Mouse (Mus musculus) cerebellum, postnatal 36 days (tissue): ENCODE measurements around the gene Il13.
A peak's percentile ranks its signal among the peaks of the same experiment; 100 is the strongest.

Experiments used
- DNase-seq, 2 experiments: peaks; one replicate each; pipeline ENCODE4 v3.0.0; 2021 to 2022; ENCODE audit warnings: mixed read lengths in 2 of 2

Il13 gene

DNA sequence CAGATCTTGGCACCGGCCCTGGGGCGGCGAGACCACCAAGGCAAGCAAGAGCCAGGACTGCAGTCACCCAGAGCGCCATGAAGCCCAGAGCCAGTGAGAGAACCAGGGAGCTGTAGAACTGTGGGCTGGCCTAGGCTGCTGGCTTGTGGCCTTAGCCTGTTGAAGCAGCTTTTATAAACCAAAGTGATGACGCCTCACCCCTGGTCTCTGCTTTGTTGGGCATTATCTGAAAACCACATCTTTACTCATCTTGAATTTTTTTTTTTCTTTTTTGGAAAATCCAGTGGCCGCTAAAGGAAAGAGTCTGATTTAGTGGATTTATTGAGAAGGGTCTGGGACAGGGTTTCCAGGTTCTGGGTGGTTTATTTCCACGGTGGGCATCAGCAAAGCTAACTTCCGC lies at the start of gene Il13:
TSS of gene Il13 (minus strand) at position 147 of the 400 bp plus-strand sequence.
- no peak for DNase-seq

- DNase-seq: no peak
Measured at GRCm38 (mm10) chr11:53682994-53683530, 48.6 kb upstream of the Il13 start.

DNA sequence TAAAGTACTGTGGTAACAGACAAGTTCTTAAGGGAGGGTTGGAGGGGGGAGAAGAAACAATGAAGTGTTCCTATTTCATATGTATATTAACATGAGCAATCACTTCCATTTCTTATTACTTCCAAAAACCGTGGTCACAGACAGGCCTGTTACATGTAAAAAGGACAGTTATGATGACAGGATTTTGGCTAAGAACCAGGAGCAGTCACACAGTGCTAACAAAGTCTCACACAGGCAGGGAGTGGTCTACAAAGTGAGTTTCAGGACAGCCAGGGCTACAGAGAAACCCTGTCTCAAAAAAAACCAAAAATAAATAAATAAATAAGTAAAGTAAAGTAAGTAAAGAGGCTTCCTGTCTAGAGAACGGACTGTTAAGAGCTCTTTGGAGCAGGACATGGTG lies 47.7 kb upstream of the Il13 start:
- no peak for DNase-seq

DNA sequence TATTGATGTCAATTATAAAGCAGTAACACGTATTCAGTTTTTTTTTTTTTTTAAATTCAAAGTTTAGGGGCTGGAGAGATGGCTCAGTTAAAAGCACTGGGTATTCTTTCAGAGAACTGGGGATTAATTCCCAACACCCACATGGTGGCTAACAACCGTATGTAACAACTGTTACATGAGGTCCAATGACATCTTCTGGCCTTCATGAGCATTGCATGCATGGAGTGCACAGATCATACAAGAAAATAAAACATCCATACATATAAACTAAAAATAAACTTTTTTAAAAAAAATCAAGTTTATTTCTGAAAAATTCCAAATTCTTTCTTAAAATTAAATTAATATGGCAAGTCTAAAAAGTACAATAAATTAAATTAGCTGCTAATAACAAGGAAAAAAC lies 47.2 kb upstream of the Il13 start:
- DNase-seq: no peak

DNA sequence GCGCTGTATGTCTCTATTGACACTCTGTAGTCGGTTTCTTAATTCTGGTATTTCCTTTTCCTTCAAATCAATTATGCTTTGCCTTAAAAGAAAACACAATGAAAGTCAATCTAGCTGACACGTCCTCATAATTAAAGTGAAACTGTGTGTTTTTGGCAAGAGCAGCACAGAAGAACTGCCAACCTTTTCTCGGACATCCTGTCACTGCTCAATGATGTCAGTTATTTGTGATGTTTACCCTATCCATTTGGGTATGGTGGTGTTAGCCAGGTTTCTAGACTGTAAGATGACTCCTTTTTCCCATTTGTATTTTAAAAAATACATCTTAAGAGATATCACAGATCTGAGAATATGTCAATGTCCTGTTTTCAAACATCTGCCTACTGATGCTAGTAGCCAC lies 45.6 kb upstream of the Il13 start:
- DNase-seq: no peak

DNA sequence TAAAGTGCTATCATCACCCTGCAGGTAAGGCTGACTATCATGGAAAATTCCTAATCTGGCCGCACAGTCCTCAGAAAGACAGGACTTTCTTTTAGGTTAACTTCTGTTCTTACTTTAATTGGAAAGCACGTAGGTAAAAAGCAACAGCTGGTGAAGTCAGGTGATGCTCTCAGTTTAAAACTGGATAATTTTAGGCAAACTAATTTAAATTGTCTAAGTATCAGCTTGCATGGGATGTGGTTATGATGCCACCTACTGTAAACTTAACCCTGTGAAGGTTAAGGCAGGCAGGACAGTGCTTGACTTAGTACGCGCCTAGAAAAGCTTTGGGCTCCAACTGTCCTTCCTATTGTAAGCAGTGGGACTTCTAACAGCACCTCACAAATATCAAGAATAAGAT lies 36.9 kb upstream of the Il13 start:
- DNase-seq: no peak

DNA sequence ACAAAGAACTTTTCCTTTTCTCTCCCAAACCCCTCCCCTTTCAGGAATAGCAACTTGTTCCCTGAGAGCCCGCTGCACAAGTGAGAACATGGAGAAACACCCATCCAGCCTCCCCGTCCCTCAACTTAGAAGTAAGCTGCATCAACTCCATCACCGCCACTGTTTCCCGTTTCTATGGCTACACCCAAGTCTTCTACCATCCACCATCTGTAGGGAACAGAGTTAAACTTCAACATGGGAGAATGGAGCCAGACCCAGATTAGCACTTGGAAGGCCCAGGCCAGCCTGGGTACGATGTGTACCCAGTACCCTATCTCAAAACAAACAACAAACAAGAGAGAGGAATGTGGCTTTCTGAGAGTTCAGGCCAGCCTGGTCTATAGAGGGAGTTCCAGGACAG lies 29.6 kb upstream of the Il13 start:
- DNase-seq: no peak

DNA sequence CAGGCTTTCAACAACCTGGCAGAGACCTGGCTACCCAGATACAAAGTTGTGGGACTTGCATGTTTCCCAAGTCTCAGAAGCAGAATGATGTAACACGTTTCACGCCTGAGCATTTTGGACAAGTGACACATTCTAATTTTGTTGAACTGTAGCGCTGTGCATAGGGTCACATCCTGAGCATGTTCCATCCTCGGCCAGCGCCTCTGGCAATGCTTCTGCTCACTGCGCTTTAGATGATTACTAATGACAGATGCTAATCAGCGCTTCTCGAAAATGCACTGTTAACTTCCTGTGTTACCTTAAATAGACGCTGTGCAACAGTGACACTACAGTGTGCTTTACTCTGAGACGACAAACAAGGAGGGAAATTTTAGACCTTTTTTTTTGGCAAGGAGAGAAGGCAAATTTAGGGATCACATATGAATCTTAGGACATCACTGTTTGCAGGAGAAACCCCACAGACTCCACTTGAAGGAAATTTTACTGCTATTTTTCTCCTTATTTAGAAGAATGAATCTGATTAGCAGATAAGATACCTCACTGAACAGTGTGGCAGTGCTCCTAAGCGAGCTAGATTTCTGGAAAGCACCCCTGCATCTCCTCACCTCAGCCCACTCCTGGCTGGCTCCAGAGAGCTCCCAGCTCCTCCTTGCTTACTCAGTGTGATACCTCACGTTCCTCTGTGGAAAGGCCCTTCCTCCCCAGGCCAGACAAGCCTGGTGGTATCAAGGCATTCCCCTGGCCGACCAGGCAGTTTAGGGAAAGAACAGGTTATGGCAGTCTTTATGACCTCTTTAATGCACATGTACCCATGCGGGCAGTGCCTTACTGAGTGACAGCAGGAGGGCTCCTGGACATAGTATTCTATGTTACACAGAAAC lies 28.5 kb upstream of the Il13 start:
- DNase-seq: no peak

DNA sequence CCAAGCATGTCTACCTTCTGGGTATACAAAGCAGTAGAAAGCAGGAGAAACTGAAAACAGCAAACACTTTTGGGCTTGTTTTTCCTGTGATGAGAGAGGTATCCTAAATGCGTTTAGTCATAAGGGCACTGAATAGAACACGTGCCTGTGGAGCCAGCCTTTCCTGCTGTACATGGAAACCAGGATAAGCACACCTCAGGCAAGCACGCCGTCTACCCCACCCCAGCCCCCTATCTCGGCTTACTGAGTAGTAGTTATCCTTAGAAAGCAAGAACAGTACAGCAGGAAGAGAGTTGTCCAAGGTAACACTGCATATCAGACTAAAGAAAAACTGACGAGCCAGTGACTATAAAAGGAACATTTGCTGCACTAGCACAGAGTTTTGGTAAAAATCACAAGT lies 23.3 kb upstream of the Il13 start:
- no peak for DNase-seq

- DNase-seq: no peak
Measured at GRCm38 (mm10) chr11:53657381-53657780, 22.9 kb upstream of the Il13 start.

DNA sequence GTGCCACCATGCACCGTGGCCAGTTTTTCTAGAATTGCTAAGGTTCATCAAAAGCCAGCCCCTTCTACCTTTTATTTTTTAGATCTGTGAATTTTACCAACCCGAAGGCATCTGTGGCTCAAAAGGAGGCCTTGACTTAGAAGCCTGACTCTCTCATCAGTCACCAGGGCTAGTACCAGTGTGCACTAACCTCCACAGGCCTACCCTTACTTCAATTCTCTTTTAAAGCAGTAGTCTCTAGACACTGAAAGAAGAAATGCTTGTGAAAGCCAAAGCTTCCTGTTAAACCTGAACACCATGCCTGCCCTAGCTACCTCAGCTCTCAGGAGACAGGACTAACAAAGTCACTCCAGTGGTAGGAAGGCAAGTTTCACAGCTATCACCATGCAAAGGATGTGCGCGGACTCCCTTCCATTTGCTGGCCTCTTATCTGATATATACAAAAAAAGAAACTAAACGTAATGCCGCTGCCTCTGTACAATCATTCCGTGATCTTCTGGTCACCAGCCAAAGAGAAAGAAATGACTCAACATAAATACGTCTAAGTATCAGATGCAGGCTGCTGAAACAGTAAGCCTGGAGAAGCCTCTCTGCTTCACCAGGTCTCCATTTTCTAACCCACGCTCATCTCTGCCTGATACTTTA lies 22.2 kb upstream of the Il13 start:
- DNase-seq: no peak

GRCm38 (mm10) chr11:53655043-53655442 lies 20.5 kb upstream of the Il13 start:
- no peak for DNase-seq

DNA sequence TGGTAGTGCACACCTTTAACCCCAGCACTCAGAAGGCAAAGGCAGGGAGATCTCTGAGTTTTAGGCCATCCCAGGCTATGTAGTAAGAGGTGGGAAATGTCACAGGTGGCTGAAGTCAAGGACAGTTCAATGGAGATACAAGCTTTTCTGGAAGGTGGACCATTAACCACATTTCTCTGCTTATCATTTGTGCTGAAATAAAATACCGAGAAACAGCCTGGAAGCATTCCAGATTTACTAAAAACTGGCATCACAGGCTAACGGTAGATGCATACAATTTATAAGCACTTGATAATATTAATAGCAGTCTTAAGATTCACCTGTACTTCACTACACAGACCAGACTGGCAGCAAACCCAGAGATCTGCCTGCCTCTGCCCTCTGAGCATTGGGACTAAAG lies 17.9 kb upstream of the Il13 start:
- no peak for DNase-seq

GRCm38 (mm10) chr11:53651441-53651840 lies 16.9 kb upstream of the Il13 start:
- no peak for DNase-seq

DNA sequence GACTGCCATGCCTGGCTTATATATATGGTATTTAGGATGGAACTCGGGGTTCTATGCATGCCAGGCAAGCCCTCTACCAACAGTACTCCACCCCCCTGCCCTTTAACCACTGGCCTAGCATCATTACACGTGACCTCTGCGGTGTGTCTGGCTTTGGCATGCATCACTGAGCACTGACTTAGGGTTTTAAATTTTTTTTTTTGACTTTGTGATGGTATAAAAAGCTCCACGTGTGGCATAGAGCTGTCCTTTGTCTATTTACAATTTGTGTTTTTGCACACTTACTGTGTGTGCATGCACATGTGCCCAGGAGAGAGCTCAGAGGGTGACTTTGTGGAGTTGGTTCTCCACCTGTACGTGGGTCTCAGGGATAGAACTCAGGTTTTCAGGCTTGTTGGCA lies 9.5 kb upstream of the Il13 start:
- no peak for DNase-seq

DNA sequence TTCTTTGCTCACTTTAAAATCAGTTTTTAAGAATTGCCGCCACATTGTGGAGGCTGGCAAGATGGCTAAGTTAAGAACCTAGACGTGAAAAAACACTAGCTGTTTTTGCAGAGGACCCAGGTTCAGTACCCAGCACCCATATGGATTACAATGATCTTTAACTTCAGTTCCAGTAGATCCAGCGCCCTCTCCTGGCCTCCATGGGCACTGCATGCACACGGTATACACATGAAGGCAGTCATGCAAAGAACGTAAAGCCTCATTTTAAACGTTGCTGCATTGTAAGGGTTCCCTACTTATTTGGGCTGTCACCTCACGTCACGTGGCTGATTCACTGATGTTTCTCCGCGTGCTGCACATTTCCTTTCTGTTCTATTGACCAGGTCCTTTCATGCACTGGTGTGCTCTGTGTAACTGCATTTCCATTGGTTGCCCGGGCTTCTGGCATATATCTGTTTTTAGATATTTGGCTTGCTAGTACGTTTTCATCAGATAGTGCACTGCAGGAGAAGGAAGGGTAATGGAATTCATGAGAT lies 8.3 kb upstream of the Il13 start:
- no peak for DNase-seq

- no peak for DNase-seq
Measured at GRCm38 (mm10) chr11:53637803-53638260, 3.3 kb upstream of the Il13 start.

GRCm38 (mm10) chr11:53637046-53637802 lies 2.7 kb upstream of the Il13 start:
- DNase-seq: no peak

DNA sequence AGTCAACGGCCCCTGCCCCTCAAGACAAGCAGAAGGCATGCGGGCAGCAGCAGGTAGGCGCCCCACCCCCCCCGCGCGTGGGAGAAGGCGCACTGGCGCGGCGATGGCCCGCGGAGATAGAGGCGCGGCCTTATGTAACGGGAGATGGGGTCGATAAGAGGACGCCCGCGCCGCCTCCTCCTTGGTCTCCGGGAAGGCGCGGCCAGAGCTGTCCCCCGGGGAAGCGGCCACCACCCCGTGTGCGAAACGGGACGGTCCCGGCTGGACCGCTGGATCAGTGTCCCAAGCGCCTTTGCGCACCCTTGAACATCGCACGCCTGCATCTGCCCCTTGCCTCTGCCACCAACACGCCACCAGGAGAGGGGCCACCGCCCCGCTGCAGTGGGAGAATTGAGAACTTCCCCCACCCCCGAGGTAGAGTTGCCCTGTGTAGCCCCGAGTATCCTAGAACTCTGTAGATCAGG lies 1.7 kb upstream of the Il13 start:
- peak; percentile 23 to 31 for DNase-seq

GRCm38 (mm10) chr11:53635590-53636182 lies 1.2 kb upstream of the Il13 start:
- DNase-seq: no peak

DNA sequence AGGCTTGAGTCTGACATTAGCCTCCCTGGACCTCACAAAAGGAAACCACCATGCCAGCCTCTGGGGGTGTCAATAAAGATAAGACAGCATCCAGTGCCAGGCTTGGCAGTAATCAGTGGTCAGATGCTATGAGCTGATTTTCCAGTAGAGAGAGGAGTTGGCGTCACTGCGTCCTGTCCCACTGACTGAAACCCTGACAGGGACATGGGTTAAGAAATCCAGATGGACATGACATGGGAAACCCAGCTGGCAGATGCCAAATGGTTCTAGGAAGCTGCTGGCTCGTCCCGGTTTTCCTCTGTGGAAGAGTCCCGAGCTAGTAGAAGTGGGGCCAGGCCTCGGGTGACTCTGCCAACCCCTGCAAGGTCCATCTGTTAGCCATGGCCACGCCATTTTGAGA lies 858 bp downstream of the Il13 start:
- DNase-seq: no peak

DNA sequence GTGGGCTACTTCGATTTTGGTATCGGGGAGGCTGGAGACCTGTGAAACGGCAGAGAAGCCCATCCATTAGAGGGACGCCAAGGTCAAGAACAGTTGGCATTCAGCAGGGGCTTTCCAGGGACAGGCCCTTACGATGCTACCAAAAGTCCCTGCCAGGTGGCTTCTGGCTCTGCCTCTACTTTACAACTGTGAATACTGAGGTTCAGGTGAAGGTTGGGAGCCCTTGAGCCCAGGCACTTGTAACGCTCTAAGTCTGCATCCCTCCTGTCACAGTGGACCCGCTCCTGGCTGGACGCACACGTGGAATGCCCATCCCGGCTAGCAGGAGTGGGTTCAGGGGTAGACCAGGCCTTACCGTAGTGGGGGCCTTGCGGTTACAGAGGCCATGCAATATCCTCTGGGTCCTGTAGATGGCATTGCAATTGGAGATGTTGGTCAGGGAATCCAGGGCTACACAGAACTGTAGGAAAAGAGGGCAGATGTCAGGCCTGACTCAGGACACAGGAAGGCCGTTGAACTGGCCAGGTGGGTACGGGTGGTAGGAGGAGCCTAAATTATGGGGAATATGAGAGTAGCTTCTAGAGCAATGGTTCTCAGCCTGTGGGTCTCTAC lies 2.3 kb downstream of the Il13 start:
- no peak for DNase-seq
